Mouse (Mus musculus) embryo, embryonic 10 days (tissue): ENCODE measurements around the gene Smim24.
A peak's percentile ranks its signal among the peaks of the same experiment; 100 is the strongest.

ENCODE experiments used
- DNase-seq: peaks from one replicate; pipeline ENCODE4 v3.0.0-alpha.2; 2015; ENCODE audit warnings: low spot score

Gene Smim24

DNA sequence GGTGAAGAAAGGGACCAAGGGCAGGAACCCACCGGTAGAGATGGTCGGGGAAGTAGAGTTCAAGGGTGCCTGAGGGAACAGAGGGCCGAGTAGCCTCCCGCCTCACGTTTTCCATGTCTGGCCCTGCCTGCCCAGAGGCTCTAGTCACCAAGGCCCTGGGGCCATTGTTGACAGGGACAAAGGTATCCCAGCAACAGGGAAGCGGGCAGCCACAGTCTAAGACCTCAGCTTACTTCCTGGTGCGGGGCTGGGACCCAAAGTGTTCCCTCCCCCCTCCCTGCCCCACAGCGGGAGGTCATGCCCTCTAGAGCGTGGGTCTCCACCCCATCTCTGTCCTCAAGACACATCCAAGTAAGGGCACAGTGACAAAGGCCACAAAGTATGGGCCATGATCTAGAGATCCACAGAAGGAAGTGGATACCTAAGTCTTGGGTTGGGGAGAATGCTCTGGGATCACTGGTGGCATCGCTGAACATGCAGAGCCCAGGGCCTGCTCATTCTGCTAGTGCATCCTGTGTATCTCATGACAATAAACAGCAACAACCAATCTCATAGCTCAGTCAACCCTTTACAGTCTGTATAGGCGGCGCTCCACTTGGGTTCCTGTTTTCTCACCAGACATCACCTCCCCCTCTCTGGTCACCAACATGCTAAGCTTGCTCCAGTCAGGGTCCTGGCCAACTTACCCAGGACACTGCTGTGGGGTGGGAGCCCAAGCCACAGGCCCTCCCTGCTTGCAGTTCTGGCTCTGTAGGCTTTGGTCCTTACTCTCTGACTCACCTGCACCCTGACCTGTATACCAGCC lies 27.0 kb upstream of the Smim24 start, which contains the start of gene 4930404N11Rik:
TSS of gene 4930404N11Rik (minus strand) at position 145 of the 805 bp plus-strand sequence.
- DNase-seq, result peak; percentile 85

DNA sequence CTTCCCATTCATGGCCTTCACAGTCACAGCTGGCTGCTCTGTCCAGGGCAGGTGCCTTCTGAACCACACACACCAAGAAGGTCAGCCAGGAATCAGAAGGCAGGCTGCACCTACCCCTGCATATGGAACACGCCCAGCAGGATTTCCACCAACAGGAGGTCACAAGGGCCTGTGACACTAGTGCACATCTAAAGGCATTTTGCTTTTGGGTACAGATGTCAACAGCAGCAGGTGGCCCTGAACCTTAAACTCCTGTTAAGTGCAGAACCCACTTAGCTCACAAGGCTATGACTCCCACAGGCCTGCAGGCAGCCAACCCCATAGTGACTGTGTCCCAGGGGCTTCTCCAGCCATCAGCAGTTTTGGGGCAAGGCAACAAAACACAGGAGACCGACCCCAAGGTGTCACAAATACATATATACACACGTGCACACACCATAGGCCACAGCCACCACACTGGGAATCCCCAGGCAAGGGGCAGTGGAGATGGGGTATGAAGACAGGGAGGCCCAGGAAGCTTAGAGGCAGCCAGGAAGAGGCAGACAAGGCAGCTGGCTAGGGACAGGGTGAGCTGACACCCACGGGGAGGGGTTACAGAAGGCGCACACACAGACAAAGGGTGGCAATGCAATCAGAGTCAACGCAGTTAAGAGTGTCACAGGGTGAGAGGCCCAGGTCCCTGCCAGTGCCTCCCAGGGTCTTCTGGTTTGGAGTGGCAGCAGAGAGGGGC lies 26.2 kb upstream of the Smim24 start:
- no peak for DNase-seq

DNA sequence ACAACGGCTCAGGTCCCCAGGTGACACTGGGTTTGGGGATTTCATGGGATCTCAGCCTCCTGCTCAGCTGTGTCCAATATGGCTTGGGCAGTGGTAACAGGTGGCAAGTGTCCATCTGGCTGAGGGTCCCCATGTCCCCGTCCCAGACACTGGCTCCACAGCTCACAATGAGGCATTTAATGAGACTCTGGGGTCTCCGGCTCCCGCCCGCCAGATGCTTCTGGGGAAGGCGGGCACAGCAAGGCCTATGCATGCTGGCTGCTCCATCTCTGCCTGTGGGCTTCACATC lies 25.7 kb upstream of the Smim24 start:
- no peak for DNase-seq

DNA sequence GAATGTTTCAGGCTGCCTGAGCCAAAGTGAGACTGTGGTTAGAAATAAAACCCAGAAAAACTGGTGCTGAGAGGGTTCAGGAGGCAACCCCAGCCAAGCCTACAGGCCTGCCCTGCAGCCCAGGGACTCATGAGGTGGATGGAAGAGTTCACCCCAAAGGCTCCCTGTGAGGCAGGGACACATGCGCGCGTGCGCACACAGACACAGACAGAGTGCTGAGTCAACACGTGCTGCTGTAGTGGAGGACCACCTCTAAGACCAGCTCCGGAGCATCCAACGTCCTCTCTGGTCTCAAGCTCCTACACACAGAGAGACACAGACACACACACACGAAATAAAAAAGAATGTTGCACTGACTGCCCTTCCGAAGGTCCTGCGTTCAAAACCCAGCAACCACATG lies 17.5 kb upstream of the Smim24 start:
- no peak for DNase-seq

DNA sequence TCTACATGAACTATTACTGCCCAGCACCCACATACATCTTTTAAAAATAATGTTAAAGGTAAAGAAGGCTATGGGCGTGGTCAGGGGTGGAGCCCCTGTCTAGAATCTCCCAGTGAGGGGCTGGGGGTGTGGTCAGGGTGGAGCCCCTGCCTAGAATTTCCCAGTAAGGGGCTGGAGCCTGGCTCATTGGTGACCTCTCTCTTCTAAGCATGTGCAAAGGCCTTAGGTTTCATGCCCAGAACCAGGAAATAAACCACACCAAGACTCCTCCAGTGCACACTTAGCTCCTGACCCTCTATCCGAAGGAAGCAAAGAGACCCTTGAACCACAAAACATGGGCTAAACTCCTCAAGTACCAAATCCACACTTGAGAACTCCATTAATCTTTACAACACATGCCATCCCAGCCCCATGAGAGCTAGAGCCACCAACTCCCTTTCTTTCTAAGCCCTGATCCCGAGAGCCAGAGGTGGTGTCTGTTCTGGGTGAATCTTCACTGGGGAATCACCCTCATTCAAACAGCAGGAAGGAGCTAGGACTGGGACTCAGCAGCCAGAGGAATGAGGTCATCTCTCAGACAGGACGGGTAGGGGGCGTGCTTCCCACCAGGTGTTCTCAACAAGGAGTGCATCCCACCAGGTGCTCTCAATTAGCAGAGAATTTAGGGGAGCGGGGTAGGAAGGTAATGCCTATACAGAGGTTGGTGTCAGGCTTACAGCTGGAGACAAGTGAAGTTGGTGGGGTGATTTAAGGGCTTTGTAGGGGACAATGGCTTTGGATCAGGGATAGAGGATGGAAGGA lies 16.1 kb upstream of the Smim24 start:
- peak; percentile 34 for DNase-seq

DNA sequence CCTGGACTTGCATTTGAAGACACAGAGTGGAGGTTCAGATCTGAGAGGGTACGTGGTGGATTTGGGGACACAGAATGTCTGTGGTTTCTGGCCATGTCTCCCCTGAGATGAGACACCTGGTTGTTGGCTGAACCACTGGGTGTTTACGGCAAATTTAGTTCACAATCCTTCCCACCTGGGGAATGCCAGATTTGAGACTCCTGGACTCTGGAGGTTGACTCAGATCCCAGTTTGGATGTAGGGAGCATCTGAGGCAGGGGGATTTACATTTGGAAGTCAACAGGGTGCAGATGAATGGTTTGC lies 15.5 kb upstream of the Smim24 start:
- DNase-seq, result no peak

DNA sequence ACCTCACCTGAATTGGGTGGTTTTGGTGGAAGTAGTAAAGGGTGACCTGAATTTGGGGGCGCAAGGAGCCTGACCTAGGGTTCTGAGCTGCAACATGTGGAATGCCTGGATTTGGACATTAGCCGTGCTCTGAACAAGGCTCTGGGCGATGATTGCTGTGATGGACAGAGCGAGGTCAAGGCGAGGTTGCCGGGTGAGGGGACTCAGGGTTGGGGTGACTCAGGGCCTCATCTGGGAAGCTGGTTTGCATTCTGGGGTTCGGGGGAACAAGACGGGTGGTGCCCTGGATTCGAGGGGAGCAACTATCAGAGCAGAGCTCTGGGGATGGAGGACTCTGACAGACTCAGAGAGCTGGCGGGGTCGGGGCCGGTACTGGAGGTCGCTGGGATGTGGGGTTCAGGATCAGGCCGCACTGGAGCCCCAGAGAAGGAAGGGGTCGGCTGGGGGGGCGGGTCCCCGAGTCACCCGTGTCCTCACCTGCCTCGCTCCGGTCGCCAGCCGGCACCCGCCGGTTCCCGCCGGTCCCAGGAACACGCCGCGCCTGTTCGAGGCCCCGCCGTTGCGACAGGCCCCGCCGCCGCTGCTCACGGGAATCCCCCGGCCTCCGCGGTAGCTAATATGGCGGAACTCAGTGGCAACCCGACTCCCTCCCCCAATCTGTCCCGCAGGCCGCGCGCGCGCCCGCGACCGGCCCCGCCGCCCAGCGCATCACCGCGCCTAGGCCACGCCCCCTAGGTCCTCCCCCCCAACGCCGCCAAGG lies 14.9 kb upstream of the Smim24 start, which contains the start of gene Fzr1:
TSS of gene Fzr1 (minus strand) at position 724 of the 760 bp plus-strand sequence.
- peak; percentile 37 for DNase-seq

DNA sequence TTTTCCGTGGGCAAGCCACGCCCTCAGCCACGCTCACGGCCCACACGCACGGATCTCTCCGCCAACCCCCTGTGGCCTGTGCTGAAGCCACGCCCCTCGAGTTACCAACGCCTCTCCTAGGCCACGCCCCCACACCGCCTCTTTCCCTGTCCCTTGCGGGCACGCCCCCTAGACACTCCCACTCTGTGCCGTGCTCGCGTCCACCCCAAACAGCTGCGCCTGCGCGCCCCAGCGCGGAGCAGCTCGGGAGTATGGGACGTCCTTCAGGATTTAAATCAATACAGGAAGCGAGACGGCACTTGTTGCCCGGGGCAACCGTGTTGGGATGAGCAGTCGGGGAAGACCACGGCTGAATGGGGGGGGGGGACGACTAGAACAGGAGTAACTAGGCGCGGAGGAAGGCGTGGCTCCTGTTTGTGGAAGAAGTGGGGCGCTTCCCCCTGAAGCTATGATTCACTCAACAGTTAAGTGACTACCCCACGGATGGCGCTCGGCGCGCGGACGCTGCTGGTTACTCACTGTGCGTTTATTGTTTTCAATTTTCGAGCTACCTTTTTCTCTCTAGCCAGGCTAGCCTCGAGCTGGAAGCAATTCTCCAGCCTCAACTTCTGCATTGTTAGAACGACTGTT lies 14.2 kb upstream of the Smim24 start:
- DNase-seq, result peak; percentile 100

DNA sequence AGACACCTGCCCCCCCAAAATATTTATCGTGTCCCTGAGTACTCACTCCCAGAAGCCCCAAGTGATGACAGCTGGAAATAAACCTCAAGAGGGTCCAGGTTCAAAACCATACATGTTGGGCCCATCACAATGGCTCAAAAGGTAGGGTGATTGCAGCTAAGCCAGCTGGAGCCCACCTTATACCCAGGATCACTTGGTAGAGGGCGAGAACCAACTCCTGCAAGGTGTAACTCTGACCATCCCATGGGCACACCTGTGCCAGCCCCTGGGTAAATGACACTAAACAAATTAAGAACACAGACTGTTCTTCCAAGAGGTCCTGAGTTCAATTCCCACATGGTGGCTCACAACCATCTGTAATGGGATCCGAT lies 13.7 kb upstream of the Smim24 start:
- no peak for DNase-seq

DNA sequence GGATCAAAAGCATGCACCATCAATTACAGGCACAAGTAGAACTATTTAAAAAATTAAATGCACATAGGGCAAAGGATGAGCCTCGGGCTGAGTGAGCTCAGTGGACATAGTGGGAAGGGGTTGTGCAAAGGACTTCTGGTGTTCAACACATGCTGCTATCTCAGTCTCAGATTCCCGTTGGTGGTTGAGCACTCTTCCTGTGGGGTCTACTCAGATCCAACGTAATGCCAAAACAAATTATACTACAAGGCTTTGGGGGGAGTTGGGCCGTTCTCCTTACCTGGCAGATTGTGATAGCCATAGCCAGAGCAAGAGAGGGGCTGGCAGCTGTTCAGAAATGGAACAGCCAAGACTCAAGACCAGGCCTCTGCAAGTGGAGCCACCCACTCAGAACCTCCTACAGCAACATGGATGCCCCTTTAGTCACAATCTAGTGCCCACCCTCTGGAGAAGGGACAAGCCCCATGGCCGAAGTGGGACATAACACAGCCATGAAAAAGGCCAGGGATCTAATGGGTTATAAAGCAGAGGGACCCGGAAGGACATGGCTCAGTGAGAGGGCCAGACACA lies 13.0 kb upstream of the Smim24 start:
- no peak for DNase-seq

DNA sequence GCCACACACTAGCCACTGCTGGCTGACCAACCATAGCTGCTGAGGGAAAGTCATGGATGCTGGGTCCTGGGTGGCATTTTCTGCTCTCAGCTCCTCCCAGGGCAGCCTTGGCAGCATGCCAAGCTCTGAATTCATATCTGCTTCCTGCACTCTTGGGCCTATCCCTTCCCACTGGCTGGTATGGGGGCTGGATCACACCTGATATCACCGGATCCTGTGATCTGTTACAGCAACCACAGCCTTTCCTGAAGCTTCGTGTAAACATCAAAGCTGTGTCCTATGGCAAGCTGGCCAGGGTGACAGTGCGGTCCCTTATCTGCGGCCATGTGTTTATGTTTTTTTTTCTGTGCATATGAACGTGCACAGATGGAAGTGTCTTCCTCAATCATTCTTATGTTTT lies 10.8 kb upstream of the Smim24 start:
- no peak for DNase-seq

DNA sequence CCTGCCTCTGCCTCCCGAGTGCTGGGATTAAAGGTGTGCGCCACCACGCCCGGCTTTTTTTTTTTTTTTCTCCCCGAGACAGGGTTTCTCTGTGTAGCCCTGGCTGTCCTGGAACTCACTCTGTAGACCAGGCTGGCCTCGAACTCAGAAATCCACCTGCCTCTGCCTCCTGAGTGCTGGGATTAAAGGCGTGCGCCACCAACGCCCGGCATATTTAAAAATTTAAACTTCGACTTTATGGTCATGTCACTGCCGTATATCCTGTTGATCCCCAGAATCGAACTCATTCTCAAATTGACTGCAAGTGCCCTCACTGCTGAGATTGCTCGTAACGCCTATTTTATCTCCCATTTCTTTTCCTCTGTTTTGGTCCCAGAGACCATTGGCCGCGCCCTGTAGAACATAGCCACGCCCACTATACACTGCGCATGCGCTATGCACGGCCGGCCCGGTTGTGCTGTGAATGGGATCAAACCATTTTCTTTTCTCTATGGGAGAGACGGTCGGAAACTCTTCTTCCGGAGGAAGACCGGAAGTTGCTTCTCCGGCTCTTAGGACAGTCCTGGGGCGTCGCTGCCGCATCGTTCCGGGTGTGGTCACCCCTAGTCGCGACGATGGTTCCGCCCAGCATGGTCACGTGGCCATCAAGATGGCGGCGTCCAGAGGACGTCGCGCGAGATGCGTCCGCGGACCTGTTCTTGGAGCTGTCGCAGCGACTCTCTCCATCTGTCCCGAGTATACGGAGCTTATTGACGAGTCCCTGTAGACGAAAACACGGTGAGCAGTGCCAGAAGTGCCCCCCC lies 8.8 kb upstream of the Smim24 start, which contains the start of the genes Dohh and Gm48551:
TSS of gene Dohh (plus strand) at position 627 of the 803 bp plus-strand sequence.
TSS of gene Gm48551 (plus strand) at position 665 of the 803 bp plus-strand sequence.
- DNase-seq, result peak; percentile 100

DNA sequence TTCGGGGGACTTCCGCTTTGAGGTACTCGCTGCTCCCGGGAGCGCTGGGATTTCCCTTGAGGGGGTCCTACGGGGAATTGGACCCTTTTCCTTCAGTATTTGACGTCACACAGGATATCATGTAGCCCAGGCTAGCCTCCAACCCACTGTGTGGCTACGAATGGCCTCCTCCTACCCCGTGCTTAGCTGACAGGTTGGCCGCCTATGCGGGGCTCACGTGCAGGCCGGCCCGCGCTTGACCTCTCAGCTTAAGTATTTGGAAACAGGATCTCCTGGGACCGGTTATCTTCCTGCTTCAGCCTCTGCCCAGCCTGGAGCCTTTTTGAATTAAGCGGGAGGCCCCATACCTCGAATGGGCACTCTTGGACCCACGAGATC lies 8.3 kb upstream of the Smim24 start:
- no peak for DNase-seq

DNA sequence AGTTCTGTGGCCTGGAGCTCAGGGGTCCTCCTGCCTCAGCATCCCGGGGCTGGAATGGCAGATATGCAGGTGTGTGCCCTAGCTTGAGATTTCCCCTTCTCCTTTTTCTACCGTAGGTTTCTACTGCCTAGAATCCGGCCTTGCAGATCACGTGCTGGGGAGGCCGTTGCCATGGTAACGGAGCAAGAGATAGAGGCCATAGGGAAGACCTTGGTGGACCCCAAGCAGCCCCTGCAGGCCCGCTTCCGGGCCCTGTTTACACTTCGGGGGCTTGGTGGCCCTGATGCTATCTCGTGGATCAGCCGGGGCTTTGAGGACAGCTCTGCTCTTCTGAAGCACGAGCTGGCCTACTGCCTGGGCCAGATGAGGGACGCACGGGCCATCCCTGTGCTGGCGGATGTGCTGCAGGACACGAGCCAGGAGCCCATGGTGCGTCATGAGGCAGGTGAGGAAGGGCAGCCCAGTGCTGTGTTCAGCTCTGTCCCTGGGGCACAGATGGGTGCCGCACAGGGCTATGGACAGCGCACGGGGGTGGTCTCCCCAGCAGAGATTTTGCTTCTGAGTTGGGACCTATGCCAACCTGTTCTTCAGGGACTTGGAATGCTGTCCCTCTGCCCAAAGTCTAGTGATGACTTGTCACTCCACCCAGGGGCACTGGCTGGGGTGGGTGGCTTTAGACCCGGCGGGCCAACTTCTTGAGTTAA lies 7.1 kb upstream of the Smim24 start:
- no peak for DNase-seq

DNA sequence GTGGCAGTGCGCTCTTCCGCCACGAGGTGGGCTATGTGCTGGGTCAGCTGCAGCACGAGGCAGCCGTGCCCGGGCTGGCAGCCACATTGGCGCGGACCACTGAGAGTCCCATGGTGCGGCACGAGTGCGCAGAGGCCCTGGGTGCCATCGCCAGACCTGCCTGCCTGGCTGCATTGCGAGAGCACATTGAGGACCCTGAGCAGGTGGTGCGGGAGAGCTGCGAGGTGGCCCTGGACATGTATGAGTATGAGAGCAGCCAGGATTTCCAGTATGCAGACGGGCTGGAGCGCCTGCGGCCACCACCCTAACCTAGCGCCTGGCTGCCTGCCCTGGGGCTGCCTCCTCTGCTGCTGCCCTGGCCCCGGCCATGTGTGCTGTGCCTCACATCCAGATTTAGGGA lies 5.1 kb upstream of the Smim24 start:
- no peak for DNase-seq

DNA sequence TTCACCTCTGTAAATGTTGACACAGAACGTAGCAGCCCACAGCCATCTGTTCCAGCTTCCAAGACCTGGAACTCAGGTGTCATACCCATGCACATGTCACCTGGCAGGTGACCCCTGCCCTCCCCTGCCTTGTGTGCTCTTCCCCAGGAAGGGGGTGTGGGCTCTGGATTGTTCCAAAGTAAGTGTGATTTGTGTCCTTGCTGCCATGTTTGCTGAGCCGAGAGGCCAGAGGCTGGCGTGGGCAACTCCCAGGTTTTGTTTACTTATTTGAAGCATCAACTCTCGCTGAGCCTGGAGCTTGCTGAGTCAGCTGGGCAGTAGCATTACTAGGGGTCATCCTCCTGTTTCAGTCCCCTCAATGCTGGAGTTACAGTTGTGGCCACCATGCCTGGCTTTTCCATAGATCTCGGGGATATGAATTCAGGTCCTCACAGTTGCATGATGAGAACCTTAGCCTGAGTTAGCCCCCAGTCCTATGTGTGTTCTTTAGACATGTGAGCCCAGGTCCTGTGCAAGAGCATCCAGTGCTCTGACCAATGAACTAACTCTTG lies 4.3 kb upstream of the Smim24 start, which contains the start of gene Gm48552:
TSS of gene Gm48552 (plus strand) at position 501 of the 551 bp plus-strand sequence.
- no peak for DNase-seq

DNA sequence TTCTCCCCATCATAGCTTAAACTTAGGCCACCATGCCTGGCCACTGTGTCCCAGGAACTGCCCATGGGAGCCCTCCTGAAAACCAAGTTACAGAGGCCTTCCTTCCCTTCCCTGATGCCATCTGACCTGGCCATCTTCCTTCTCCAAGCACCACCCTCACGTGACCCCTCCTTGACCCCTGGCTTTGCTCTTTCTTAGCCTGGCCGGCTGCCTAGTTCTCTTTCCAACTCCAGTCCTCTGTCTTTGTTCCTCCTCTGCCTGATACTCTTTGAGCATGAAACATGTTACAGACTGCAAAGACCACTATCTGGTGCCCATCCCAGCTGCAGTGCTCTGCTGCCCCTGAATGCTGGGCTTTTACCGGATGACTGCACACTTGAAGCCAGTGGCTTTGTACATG lies 3.5 kb upstream of the Smim24 start:
- DNase-seq, result no peak

DNA sequence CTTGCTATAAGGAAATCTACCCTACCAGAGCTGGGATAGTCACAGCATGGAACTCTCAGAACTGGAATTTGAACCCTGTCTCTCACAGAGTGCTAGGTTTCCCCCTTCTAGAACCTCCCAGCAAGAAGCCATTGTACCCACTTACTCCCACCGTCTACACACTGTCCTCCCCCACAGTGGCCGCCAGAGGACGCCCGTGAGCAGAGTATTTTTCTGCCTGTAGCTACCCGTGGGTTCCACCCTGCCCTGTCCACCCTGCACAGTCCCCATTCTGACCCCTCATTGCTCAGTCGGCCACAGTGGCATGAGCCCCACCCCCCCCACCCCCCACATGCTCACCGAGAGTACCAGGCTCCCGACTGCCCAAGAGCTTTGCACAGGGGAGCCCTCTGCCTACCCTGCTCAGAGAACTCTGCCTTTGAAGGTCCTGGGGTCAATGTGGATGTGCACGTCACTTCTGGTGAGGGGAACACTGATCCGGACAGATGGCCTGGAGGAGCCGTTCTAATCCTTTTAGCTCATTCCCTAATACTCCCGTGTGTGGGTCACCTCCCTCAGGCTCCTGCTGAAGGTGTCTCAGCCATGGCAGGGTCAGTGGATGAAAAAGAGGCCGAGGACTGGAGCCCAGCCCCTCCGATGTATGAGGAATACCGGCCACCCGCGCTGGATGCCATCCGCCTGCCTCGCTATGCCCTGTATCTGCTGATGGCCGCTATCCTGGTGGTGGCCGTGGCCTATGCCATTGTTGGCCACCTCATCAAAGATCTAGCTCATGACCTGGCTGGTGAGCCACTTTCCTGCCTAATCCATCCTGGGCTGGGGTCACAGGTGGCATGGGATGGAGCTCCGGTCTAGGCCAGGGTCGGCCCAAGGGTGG lies 2.8 kb upstream of the Smim24 start:
- DNase-seq, result peak; percentile 58

DNA sequence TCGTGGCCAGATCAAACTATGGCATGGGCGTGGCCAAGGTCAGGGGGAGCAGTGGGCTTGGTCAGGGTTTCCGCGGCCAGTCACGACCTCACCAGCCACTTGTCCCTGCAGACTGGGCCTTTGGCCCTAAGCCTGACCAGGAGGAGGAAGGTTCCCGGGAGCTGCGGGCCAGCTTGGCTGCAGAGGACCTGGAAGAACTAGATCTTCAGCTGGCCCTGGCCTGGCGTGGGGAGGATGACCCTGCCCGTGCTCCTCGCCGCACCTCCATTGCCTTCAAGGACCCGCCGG lies 2.2 kb upstream of the Smim24 start:
- DNase-seq, result no peak
